Mouse (Mus musculus): ENCODE measurements around the gene Otulin.

DNA sequence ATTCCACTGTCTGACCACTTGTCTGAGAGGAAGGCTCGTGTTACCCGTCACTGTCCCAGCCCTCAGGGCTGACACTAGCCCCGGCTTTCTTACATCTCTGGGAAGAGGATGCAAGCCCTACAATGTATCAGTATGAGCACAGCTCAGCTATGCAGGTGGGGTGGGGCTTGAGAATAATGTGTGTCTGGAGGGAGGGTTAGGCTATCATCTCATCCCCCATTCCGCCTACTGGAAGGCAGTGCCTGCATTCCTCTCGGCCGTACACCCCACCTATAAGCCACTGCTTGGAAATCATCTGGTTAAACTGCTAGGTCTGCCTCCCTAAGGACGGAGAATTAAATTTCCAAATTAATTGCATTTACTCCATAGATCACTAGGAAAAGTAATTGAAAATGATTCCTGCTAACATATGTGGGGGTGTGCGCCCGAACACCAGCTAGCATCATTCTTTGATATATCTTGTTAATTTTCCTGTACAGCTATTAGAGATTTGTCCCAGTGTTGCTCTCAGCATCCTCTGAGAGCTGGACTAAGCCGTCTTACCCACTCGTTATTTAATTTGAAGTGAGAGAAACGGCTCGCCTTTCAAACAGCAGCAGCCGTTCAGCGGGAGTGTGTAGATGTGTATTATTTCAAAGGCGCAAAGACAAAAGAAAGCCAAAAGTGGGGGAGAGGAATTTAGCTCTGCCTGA, 71.9 kb downstream of the Otulin start:
- no peak for TF ChIP-seq CTCF (IDR thresholded peaks at IDR 0.05; ENCODE audit: insufficient read depth, low read length)
- no peak for TF ChIP-seq POLR2A (IDR thresholded peaks at IDR 0.05; ENCODE audit: borderline replicate concordance, extremely low read depth, low read depth, low read length)

Data from lung, adult 2 months (tissue).